ENCODE assay signal across 8 mouse cellular contexts in genomic region chr12:108274661-108275507, GRCm38 (mm10). TPM values are rescaled to one million over a fixed set of nuclear protein-coding genes. Genes with fewer than 3 reads are reported as not detected.
DNase-seq lines count a peak whose midpoint lies in the region; ATAC-seq and TF ChIP-seq lines count a peak whose summit lies in the region.

Ccdc85c (minus strand) TSS chr12:108275425.

- no peak for TF ChIP-seq CTCF in small intestine, adult 2 months (IDR thresholded peaks at IDR 0.05; ENCODE audit: extremely low read depth, insufficient read length, insufficient replicate concordance, low read depth, low read length)

- peaks cover 63% of the 10 kb centered on the region for H3K4me1 ChIP-seq in embryonic facial prominence, embryonic 14.5 days (ENCODE audit: control insufficient read depth, insufficient read depth, low read length)
- peaks cover 46 to 63% of the 10 kb centered on the region in 2 experiments for H3K4me1 ChIP-seq in heart, embryonic 14.5 days (ENCODE audit: control insufficient read depth in 2 of 2, insufficient read depth in 2 of 2, low read length in 2 of 2)
- H3K4me1 ChIP-seq in small intestine, adult 2 months (ENCODE audit: control insufficient read depth, insufficient read depth, insufficient read length, low read length) = peaks cover 10% of the 10 kb centered on the region

- peak in 1 of 2 experiments; percentile 42 for DNase-seq in layer of hippocampus, adult 18-20 months (ENCODE audit: low spot score in 2 of 2)
- DNase-seq in layer of hippocampus, adult 9-11 months = no peak
- peak; percentile 62 for DNase-seq in adrenal gland, postnatal 10 days
- peak; percentile 53 for DNase-seq in embryonic facial prominence, embryonic 14.5 days (ENCODE audit: low spot score)
- peak; percentile 67 to 70 for DNase-seq in layer of hippocampus, postnatal 10 days (ENCODE audit: low spot score in 2 of 2)
- peak; percentile 54 for DNase-seq in lung, postnatal 10 days

- TF ChIP-seq POLR2A in small intestine, adult 2 months (IDR thresholded peaks at IDR 0.05; ENCODE audit: low read depth, low read length) = peak; percentile 39; the same call in 1 of the 2 replicates

- peak; percentile 1 for ATAC-seq in embryonic facial prominence, embryonic 14.5 days (ENCODE audit: low read depth)
- ATAC-seq in heart, embryonic 14.5 days (ENCODE audit: insufficient number of reproducible peaks, insufficient read depth, low FRiP score, low read depth) = 0 out of 2 replicates have a peak, but pooled peaks have one; percentile 1

- peak within 1 kb of the TSS; percentile 96 for H3K4me2 ChIP-seq in embryonic facial prominence, embryonic 14.5 days (ENCODE audit: low read depth, low read length)
- peak within 1 kb of the TSS; percentile 92 for H3K4me2 ChIP-seq in heart, embryonic 14.5 days (ENCODE audit: low read length)

- no peaks in the 10 kb centered on the region for H3K36me3 ChIP-seq in embryonic facial prominence, embryonic 14.5 days (ENCODE audit: control insufficient read depth, insufficient read depth, low read length)
- H3K36me3 ChIP-seq in heart, embryonic 14.5 days (ENCODE audit: control insufficient read depth, insufficient read depth, low read length) = no peaks in the 10 kb centered on the region
- H3K36me3 ChIP-seq in small intestine, adult 2 months (ENCODE audit: control insufficient read depth, insufficient read depth, low read length) = no peaks in the 10 kb centered on the region

- H3K27me3 ChIP-seq in embryonic facial prominence, embryonic 14.5 days (replicated peaks; ENCODE audit: control insufficient read depth, insufficient read depth, low read length) = no peaks in the 10 kb centered on the region
- no peaks in the 10 kb centered on the region for H3K27me3 ChIP-seq in heart, embryonic 14.5 days (ENCODE audit: control insufficient read depth, insufficient read depth, low read length)
- H3K27me3 ChIP-seq in small intestine, adult 2 months (ENCODE audit: control insufficient read depth, insufficient read depth, low read length) = no peaks in the 10 kb centered on the region

- WGBS in embryonic facial prominence, embryonic 14.5 days = 3% methylated on average over 8 of the region's 120 CpGs
- WGBS in heart, embryonic 14.5 days = under 1% methylated on average over 110 of the region's 120 CpGs
- WGBS in small intestine, adult 2 months = under 1% methylated on average over 106 of the region's 120 CpGs

- peak within 1 kb of the TSS; percentile 70 for H3K4me3 ChIP-seq in embryonic facial prominence, embryonic 14.5 days (ENCODE audit: low read depth, low read length)
- peak within 1 kb of the TSS; percentile 62 to 63 for H3K4me3 ChIP-seq in heart, embryonic 14.5 days (ENCODE audit: control insufficient read depth in 1 of 2, insufficient read depth in 1 of 2, low read depth in 1 of 2, low read length in 2 of 2)
- H3K4me3 ChIP-seq in small intestine, adult 2 months (ENCODE audit: low read depth, low read length) = peak within 1 kb of the TSS; percentile 78

- peak within 1 kb of the TSS; percentile 78 for H3K9ac ChIP-seq in embryonic facial prominence, embryonic 14.5 days (ENCODE audit: low read depth, low read length)
- peak within 1 kb of the TSS; percentile 74 for H3K9ac ChIP-seq in heart, embryonic 14.5 days (ENCODE audit: low read length)

- H3K27ac ChIP-seq in embryonic facial prominence, embryonic 14.5 days (replicated peaks; ENCODE audit: low read depth, low read length) = peak within 1 kb of the TSS; percentile 81
- H3K27ac ChIP-seq in heart, embryonic 14.5 days (replicated peaks in 1 of 2; ENCODE audit: control insufficient read depth in 1 of 2, insufficient read depth in 1 of 2, low read depth in 2 of 2, low read length in 2 of 2) = peak within 1 kb of the TSS; percentile 6 to 69; a peak in 3 of 4 replicates
- H3K27ac ChIP-seq in small intestine, adult 2 months (ENCODE audit: insufficient read depth, low read depth, low read length) = peak within 1 kb of the TSS; percentile 74

- no peaks in the 10 kb centered on the region for H3K9me3 ChIP-seq in embryonic facial prominence, embryonic 14.5 days (ENCODE audit: control insufficient read depth, low read length)
- no peaks in the 10 kb centered on the region for H3K9me3 ChIP-seq in heart, embryonic 14.5 days (ENCODE audit: control insufficient read depth, low read length)

RNA-seq across cellular contexts. Expression of gene Ccdc85c, which starts in this region (rescaled TPM):
- total RNA-seq in layer of hippocampus, adult 18-20 months (2021) = 10 to 100 TPM; 66.1 to 72.5 TPM
- 10 to 100 TPM; 19.8 to 22.1 TPM for total RNA-seq in adrenal gland, postnatal 10 days (2021)
- polyA plus RNA-seq in embryonic facial prominence, embryonic 14.5 days (2014; fragmentation: Nextera tagmentation; extraction: Ambion mirVana) = 4.2 and 4.7 TPM in 2 replicates
- 7.2 and 8.2 TPM in 2 replicates for polyA plus RNA-seq in heart, embryonic 14.5 days (2014; fragmentation: Nextera tagmentation; extraction: Ambion mirVana)
- total RNA-seq in layer of hippocampus, postnatal 10 days (2021) = 10 to 100 TPM; 58.6 to 62.9 TPM
- polyA plus RNA-seq in small intestine, adult 2 months (2012; rRNA removed) = 58.8 and 100 TPM in 2 replicates
